Mouse (Mus musculus) retina, postnatal 1 day (tissue): ENCODE data around the gene Fyco1.
"Not testable (repeated sequence)": the region's sequence is repeated elsewhere in the genome, so short reads cannot be mapped to it uniquely, and the experiment has no call there.

Experiments used
- DNase-seq: peaks from one replicate; pipeline ENCODE4 v3.0.0-alpha.2; 2012

Fyco1 gene

GRCm38 (mm10) chr9:123814326-123814725 is 37.4 kb downstream of the Fyco1 start:
- DNase-seq = no peak

- no peak for DNase-seq
These were observed 39.9 kb downstream of the Fyco1 start for GRCm38 (mm10) chr9:123811831-123812230.

- DNase-seq = no peak
These were observed 43.1 kb downstream of the Fyco1 start for GRCm38 (mm10) chr9:123808583-123808982.

GRCm38 (mm10) chr9:123806267-123806666 is 45.4 kb downstream of the Fyco1 start, which contains the start of gene Cxcr6:
Gene Cxcr6, plus strand, starts transcription at chr9:123806475.
- DNase-seq = no peak

DNA sequence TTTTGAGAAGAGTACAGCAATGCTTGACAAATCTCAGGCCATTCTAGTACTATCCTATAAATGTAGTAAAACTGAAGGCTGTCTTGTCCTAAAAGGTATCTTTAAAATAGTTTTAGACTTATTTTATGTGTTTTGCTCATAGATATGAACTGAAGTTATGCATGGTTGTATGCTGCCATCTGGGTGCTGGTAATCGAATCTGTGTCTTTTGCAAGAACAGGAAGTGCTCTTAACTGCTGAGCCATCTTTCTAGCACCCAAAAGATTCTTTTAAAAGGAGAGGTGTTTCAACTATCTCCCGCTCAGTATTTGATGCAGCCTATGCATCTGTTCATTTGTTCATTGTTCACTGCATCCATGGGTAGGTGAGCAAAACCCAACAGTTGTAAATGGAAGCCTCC is 46.5 kb downstream of the Fyco1 start:
- DNase-seq = no peak

DNA sequence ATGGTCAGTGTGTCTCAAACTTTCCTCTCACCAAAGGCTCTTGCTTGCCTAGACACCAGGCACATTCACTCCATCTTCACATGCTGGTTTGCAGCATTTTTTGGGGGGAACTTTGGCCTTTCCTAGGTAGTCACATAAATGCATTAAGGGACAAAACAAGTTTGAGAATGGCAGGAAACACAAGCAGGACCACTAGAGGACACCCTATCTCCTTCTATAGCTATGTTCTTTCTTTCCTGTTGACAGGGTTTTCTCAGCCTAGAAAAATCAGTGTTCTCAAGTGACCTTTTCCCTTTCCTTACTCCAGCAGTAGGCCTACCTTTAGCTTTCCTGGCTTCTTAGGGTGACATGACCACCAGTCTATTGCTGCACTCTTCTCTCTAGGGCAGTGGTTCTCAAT is 48.8 kb downstream of the Fyco1 start:
- no peak for DNase-seq

DNA sequence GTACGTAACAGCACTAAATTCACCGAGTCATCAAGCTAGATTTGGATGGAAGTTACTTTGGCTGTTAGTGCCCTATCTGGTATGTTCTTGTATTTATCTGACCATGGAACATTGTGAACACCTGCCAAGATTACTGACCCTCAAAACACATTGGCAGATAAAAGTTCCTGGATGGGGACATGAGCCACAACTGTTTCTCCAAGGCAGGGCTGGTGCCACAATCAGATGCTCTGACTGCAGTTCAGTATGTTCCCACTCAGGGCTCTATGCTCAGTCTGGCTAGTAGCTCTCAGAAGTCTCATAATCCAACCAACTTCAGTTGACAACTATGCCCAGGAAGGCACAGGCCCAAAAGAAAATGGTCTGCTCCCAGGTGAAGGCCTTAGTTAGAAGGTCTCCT is 49.3 kb downstream of the Fyco1 start:
- DNase-seq = no peak

GRCm38 (mm10) chr9:123801527-123801926 is 50.2 kb downstream of the Fyco1 start:
- DNase-seq = no peak

GRCm38 (mm10) chr9:123796174-123796573 is 55.5 kb downstream of the Fyco1 start:
- peak; percentile 61 for DNase-seq

GRCm38 (mm10) chr9:123788855-123789529 is 62.7 kb downstream of the Fyco1 start:
- DNase-seq = no peak

- peak; percentile 6 for DNase-seq
These were observed 78.4 kb downstream of the Fyco1 start for GRCm38 (mm10) chr9:123773299-123773698.

DNA sequence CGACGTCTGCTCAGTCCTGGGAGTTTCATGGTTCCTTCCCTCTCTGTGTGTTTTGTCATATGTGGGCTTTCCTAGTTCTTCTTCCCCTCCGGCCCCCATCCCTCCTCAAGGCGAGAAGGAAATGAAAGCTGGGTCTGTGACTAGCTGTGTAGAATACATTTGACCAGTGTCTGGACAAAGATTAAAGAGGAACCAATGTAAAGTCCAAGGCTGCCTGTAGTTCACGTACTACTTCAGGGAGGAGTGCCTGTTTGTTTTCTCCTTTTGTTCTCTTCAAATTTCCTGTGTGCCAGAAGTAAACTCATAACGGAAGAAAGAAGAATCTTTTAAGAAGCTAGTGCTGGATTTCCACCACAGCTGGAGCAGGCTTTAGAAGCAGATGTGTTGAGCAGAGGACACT is 82.2 kb downstream of the Fyco1 start:
- DNase-seq = no peak

GRCm38 (mm10) chr9:123768443-123768842 is 83.3 kb downstream of the Fyco1 start:
- DNase-seq = no peak

DNA sequence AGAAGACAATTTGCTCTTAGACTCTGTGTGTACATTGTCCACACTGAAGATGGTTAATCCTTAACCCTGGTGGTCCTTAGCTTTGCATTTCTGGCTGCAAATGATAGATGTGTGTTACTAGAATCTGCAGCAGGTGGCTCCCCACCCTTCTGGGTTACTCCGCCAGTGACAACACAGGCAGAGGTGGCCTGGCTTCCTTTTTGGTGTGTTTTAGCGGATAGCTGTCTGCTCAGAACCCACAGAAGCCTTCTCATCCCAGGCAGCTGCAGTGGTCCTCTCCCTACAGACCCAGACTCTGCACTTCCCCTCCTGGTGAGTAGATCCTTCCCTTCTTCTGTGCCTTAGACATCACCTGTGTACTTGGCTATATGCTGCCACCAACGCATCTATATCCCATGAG is 84.7 kb downstream of the Fyco1 start:
- DNase-seq = no peak

DNA sequence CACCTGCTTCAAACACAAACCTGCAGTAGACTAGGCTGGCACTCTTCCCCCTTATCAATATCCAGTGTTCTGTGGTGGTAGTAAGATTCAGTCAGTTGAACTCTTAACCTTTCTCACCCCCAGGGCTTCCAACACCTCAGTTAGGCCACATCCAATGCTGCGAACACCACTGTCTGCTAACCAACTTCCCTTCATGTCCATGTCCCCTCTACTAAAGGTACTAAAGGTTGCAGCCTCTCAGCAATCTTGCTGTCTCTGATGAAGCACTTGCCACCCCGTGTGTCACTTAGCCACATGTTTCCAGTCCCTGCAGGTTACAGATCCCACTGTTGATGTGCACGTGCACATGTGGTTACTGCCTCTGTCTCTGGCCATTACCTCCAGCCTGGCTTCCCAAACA is 87.9 kb downstream of the Fyco1 start:
- no peak for DNase-seq

DNA sequence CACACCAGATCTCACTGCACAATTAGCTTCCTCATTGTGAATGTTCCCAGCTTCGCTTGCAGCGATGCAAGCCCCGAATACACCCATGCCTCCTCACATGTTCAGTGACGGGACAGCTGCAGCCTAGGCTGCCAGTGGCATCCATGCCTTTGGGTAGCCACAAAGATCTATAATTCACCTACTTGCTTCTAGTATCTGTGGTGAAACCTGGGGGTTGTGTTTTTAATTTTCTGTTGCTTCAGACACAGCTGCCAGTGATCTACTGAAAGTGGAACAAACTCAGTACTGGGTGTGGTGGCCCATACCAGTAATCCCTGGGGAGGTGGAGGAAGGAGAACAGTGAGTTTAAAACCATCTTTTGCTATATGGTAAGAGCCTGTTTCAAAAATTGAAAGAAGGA is 88.8 kb downstream of the Fyco1 start:
- no peak for DNase-seq

DNA sequence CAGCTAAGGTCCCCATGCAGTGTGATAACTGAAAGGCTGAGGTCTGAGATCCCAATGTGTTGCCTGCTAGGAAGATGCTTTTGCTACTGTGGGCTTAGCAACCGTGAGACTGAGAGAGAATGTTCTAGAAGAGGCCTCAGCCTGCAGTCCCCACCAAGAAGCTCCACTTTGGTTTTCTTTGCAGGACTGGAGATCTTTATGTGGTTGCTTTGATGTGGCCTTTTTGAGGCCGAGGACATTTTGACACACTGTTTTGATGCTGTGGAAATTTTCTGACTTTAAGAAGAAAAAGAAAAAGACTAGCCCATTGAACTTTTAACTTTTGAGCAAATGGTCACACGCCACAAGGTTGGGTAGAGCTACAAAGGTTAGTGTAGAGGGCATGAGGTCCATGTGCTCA is 90.9 kb downstream of the Fyco1 start:
- no peak for DNase-seq

- no peak for DNase-seq
These were observed 93.1 kb downstream of the Fyco1 start for GRCm38 (mm10) chr9:123758645-123759044.

DNA sequence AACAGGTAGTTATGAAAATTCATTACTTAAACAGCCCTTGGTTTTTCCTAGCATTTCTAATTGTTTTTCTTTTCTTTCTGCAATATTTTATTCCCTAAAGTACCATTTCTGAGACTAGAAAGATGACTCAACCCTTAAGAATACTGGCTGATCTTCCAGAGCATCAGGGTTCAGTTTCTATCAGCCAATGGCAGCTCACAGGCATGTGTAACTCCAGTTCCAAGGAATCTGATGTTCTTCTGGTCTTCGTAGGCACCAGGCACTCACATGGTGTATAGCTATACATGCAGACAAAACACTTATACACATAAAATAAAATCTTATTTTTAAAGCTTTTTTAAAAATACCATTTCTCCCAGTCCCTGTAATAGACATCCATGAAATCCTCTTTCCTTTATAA is 93.5 kb downstream of the Fyco1 start:
- no peak for DNase-seq

GRCm38 (mm10) chr9:123757326-123757725 is 94.4 kb downstream of the Fyco1 start:
- no peak for DNase-seq

DNA sequence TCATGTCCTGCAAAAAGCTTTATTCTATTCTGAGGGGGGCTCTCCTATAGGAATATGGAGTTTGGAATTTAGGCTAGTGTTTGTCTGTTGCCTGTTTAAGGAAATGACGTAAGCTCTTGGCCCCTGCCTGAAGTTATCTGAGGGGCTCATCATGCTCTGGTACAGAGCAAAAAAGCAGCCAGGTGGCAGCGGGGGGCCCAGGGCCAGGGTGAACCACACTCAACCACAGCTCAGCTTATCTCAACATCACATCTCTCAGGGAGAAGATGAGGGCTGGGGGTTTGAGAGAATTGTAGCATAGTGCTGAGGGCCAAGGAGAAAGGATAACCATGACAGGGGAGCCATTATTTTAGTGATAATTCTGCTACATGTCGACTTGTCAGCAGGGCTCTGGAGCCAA is 94.9 kb downstream of the Fyco1 start:
- DNase-seq = no peak

DNA sequence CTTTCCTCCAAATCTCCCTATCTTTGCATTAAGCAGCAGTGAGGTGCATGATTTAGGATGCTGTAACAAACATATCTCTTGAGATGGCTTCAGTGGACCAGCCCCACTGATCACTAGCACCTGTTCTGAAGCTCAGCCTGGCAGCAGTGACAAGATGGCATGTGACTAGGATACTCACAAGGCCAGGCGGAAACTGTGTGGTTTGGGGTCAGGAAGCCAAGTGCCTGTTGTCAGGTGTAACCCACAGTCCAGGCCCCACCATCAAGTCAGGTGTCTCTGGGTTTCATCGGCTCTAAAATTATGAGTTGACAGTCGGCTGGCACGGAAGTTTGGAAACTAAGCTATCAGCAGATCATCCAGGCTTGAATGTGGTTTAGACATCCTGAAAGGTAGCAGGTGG is 97.4 kb downstream of the Fyco1 start:
- DNase-seq = no peak

DNA sequence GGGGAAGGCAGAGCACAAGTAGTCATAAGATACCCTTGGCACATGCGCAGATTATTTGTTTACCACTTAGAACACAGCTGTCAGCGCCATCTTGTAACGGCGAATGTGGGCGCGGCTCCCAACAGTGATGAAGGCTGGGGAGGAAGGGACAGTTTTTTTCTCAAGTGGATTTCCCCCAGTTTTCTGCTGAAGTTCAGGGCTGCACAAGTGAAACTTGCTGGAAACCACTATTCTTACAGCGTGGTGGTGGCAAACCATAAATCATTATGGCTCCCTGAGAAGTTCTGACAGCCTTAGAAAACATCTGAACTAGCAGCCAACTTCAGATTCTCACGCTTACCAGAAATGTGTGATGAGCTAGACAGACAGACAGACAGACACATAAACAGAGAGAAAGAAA is 102.0 kb downstream of the Fyco1 start:
- not testable (repeated sequence) for DNase-seq

DNA sequence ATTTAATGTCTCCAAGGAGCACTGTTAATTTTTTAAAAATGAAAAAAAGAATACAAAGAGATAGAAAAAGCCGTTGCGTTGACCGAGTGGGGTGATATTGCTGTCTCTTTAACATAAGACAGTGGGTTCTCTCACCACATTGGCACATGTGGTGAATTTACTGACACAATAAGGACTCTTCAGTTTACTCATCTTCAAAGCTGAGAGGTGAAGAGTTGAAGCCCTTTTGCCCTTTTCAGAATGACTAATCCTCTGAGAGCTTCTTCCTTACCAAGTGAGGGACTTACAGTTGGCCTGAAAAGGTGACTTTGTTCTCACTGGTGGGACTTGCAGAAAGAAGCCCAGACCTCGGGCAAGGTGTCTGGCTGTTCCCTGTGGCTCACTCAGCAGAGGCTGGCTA is 110.9 kb downstream of the Fyco1 start:
- no peak for DNase-seq
